ENCODE assay signal across 16 mouse cellular contexts in the genomic region with DNA sequence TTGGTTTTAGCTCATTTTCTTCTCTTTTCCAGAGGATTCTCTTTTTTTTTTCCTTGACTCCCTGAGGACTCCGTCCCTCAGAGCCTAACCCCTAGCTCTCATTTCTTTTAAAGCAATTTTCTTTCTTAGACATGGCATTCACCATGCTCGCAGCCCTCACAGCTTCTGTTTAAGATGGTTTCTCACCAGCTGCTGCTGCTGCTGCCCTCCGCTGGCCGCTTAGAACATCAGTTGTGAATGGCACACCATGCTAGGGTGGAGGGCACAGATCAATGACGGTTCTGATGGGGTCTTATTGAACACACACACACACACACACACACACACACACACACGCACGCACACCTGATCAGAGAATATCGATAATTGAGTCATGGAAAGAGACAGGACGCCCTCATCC.
DNase-seq lines count a peak whose midpoint lies in the region; TF ChIP-seq lines count a peak whose summit lies in the region.
"Had no signal": no experiment of that assay in that cellular context is flagged by ENCODE, and none has a peak within 500 bp of the region (broad histone marks: within the 10 kb centered on the region; RNA-seq: fewer than 3 reads in every experiment).

No protein-coding gene starts in this region.

- TF ChIP-seq CTCF in gastrocnemius, adult 2 months (IDR thresholded peaks at IDR 0.05), result peak; percentile 18; the same call in 1 of the 2 replicates
- TF ChIP-seq CTCF in left cerebral cortex, adult 2 months (IDR thresholded peaks at IDR 0.05), result peak; percentile 12; the same call in 1 of the 2 replicates
- peak; percentile 35; the same call in 1 of the 2 replicates for TF ChIP-seq CTCF in embryonic fibroblast, embryonic 13.5 days (IDR thresholded peaks at IDR 0.05; ENCODE audit: borderline replicate concordance, insufficient read depth, low read length)

- H3K4me1 ChIP-seq in embryonic fibroblast, embryonic 13.5 days (ENCODE audit: control insufficient read depth, insufficient read depth, low read length), result 0 out of 2 replicates have a peak, but pooled peaks cover 4% of the 10 kb centered on the region
- H3K4me1 ChIP-seq: forebrain, embryonic 13.5 days; limb, embryonic 15.5 days had no signal

- DNase-seq in gastrocnemius, adult 2 months, result no peak
- DNase-seq in gastrocnemius, adult 18-20 months (ENCODE audit: low spot score), result no peak
- DNase-seq in left cerebral cortex, adult 2 months (ENCODE audit: extremely low spot score in 1 of 2, low spot score in 2 of 2), result no peak
- no peak for DNase-seq in left cerebral cortex, postnatal 4 days
- DNase-seq in right cerebral cortex, postnatal 4 days, result peak; percentile 16
- no peak for DNase-seq in right cerebral cortex, adult 2 months (ENCODE audit: low spot score in 2 of 2)
- no peak for DNase-seq in testis, postnatal 14 days (ENCODE audit: low spot score)
- DNase-seq: adrenal gland, postnatal 36 days; heart, postnatal 36 days; kidney, adult 9 months; right cerebral cortex, postnatal 25 days; thymus, adult 18-20 months had no signal

- no peak for TF ChIP-seq POLR2A in embryonic fibroblast, embryonic 13.5 days (IDR thresholded peaks at IDR 0.05; ENCODE audit: low read depth, low read length)

- H3K4me3 ChIP-seq in gastrocnemius, adult 2 months, result no peak overlapping the region
- no peak overlapping the region for H3K4me3 ChIP-seq in left cerebral cortex, adult 2 months
- H3K4me3 ChIP-seq in embryonic fibroblast, embryonic 13.5 days (ENCODE audit: insufficient read depth, low read length), result no peak overlapping the region
- H3K4me3 ChIP-seq: forebrain, embryonic 13.5 days; limb, embryonic 15.5 days; myocyte had no signal

- intact Hi-C loops in gastrocnemius, adult 2 months (cut with DNase I), result loop anchor here (1.0 kb wide), 2 partner anchors 68 to 170 kb away; partner anchors contain the start of gene Rcan2
- intact Hi-C loops in left cerebral cortex, adult 2 months (cut with DNase I), result loop anchor here (1.0 to 2.0 kb wide), 2 partner anchors 68 to 170 kb away; partner anchors contain the start of gene Rcan2
- intact Hi-C loops in left cerebral cortex, postnatal 4 days (cut with DNase I), result loop anchor here (2.0 to 10.0 kb wide), 2 partner anchors 64 to 170 kb away; partner anchors contain the start of gene Rcan2

- no peak overlapping the region for H3K27ac ChIP-seq in gastrocnemius, adult 2 months
- H3K27ac ChIP-seq in left cerebral cortex, adult 2 months, result no peak overlapping the region
- H3K27ac ChIP-seq in embryonic fibroblast, embryonic 13.5 days (ENCODE audit: insufficient read depth, low read length), result peak overlapping the region; percentile 11; the same call in 1 of the 2 replicates
- H3K27ac ChIP-seq: forebrain, embryonic 13.5 days; limb, embryonic 15.5 days had no signal
